Mouse (Mus musculus) macrophage (primary cell): ENCODE results near the gene Klhdc8b. TPM values are rescaled to one million over a fixed set of nuclear protein-coding genes. Genes with fewer than 3 reads are reported as not detected.

Experiments
- H3K27ac ChIP-seq: fragments of 350-480 bp; formaldehyde crosslinking; 2 replicates; pipeline ENCODE4 v1.9.0; 2021
- H3K36me3 ChIP-seq: fragments of 350-480 bp; formaldehyde crosslinking; 2 replicates; pipeline ENCODE4 v1.9.0; 2021; ENCODE audit errors: inconsistent target
- H3K4me3 ChIP-seq: fragments of 350-480 bp; formaldehyde crosslinking; 2 replicates; pipeline ENCODE4 v1.9.0; 2021; ENCODE audit errors: inconsistent target
- H3K79me2 ChIP-seq: fragments of 350-480 bp; formaldehyde crosslinking; 2 replicates; pipeline ENCODE4 v1.9.0; 2021; ENCODE audit errors: inconsistent target
- WGBS: methylation state at CpG from one replicate; pipeline ENCODE4 v1.1.7; 2026; ENCODE audit warnings: inconsistent platforms; ENCODE audit not compliant: missing documents; 5-methylcytosine and 5-hydroxymethylcytosine counted together
- polyA plus RNA-seq: library from polyadenylated mRNA; stranded (reverse); fragments of 250-400 nt; gene quantifications from 3 replicates; pipeline ENCODE4 v1.2.4, GENCODE M21; 2018; ENCODE audit warnings: inconsistent platforms

Klhdc8b gene
- polyA plus RNA-seq, 1 experiment from 2014 or later: 1.6 TPM

DNA sequence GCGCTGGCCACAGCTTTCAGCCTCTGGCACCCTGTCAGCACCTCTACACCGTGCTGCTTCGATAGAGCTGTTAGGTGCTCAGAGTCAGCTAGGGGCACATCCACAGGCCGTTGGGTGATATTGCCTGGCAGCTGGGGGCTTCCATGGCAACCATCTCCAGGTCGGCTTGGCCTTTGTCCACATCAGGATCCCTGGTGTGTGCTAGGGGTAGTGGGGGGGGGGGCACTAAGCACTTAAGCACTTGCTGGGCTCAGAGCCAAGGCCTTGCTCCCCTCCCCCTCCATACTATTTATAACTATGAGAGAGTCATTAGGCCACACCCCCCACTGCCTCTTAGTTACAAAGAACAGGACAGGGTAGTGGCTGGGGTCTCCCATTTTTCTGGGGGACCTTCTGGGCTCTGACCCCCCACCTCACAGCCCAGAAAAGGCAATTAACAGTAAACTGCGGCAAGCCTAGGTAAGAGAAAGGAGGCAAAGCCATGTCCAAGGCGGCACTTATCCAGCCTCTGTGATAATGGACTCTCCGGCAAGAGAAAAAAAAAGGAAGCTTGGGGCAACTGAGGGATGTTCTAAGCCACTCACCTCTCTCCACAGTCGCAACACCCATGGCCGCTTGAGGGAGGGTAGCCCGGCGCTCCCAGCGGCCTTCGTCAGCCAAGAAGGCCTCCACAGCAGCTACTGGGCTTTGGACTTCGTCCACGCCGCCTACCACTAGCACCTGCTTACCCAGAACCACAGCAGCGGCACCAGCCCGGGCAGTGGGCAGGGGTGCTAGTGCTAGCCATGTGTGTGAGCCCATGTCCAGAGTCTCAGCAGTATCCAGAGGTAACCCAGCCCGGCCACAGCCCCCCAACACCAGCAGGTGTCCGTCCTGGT is 10.8 kb downstream of the Klhdc8b start:
- H3K27ac ChIP-seq: no peak overlapping the region
- no peaks in the 10 kb centered on the region for H3K36me3 ChIP-seq
- H3K79me2 ChIP-seq: no peaks in the 10 kb centered on the region
- H3K4me3 ChIP-seq: no peak overlapping the region
- WGBS: 66% methylated on average over 21 of the region's 21 CpGs

DNA sequence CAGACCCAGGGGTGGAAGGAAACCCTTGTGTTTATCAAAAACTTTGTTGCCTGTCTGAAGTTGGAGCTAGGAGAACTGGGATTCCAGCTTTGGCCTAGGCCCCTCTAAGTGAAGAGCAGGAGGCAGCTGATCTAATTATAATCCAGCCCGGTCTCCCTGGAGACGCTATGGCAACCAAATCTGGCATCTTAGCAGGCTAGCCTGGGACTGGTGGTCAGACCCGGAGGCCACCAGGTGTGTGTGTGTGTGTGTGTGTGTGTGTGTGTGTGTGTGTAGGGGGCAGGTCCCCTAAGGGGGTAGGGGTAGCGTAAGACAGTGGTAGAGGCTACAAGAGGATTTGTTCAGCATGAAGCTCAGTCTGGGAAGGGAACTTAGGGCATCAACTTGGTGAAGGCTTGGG is 11.5 kb downstream of the Klhdc8b start:
- Histone ChIP-seq H3K36me3 (no peaks in the 10 kb centered on the region), H3K79me2 (no peaks in the 10 kb centered on the region), H3K27ac (no peak overlapping the region), H3K4me3 (no peak overlapping the region)
- WGBS: 76% methylated on average over 4 of the region's 4 CpGs

DNA sequence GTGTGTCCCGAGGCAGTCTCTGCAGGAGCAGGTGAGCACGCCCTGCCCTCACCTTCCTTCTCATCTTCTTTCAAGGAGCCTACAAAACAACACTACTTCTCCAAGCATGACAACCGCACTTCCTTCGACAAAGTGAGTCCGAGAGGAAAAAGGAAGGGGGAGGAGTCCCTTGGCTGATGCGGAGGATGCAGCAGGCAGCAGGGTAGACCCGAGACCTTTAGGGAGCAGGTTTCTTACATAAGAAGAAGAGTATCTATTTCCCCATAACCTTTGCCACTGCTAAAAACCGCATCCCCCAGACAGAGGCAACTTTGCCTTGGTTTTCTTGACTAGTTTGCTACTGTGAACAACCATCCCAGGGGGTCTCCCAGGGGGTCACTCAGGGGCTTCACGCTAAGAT is 16.3 kb downstream of the Klhdc8b start:
- no peak overlapping the region for H3K27ac ChIP-seq
- 27% methylated on average over 9 of the region's 9 CpGs for WGBS

DNA sequence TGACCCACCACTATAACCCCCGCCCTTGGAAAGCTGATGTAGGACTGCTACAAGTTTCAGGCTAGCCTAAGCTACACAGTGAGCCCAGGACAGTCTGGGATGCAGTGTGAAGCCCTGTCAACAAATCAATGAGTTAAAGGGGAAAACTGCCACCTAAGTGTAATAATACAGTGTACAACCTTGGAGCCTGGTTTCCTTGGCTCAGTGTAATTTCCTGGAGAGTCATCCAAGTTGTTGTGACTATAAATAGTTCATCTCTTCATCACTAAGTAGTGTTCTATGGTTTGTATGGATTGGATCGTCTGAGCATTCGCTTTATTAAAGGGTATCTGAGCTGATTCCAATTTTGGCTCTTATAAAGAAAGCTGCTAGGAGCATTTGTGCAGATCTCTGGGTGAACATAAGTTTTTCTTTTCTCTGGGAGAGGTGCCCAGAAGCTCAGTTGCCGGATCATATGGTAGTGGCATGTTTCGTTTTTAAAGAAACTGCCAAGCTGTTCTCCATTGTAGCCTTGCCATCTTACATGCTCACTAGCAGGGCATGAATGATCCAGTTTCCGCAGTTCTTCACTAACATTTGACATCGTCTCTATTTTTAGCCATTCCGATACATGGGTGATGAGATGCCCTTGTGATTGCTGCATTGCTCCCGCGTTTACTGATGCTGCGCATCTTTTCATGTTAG is 20.0 kb downstream of the Klhdc8b start:
- H3K4me3 ChIP-seq: no peak overlapping the region
- H3K27ac ChIP-seq: no peak overlapping the region
- H3K79me2 ChIP-seq: no peaks in the 10 kb centered on the region
- H3K36me3 ChIP-seq: no peaks in the 10 kb centered on the region
- 94% methylated on average over 11 of the region's 11 CpGs for WGBS

More for the DNA sequence above, 16.3 kb downstream of the Klhdc8b start:
- Histone ChIP-seq H3K4me3 (no peak overlapping the region), H3K36me3 (no peaks in the 10 kb centered on the region), H3K79me2 (no peaks in the 10 kb centered on the region)

DNA sequence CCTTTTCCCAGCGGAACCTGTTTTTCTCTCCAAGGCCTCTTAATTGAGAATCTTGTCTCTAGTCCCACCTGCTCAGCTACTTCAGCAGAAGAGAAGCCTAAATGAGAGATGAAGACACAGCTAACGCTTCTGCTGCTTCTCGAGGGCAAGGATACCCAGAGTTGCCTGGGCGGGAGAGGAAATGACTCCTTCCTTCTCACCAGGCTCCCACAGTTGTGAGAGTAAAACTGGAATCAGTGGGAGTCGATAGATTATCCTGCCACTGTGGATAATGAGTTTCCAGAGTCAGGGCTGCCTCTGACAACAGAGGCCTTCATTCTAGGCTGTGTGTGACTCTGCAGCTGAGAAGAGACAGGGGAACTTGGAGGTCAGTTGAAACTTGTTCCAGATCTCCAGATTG is 20.9 kb downstream of the Klhdc8b start:
- H3K27ac ChIP-seq: no peak overlapping the region
- H3K36me3 ChIP-seq: no peaks in the 10 kb centered on the region
- H3K4me3 ChIP-seq: no peak overlapping the region
- no peaks in the 10 kb centered on the region for H3K79me2 ChIP-seq
- 84% methylated on average over 5 of the region's 5 CpGs for WGBS

DNA sequence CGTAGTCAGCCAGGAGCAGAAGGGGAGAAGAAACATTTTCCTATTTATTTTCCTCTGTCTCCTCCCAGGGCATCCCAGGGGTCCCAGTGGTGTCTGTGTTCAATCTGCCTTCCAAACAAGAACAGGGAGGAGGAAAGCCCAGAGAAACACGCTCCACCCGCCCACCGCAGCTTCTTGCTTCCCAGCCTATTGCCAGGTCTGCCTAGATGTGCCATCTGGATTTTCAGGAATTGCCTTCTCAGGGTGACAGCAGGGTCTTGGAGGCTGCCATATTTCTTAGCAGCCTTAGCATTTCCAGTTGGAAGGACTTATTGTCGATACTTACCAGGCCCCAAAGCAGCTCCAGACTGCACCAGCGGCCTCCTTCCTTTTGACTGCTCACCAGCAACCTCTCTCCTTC is 22.2 kb downstream of the Klhdc8b start:
- WGBS: 96% methylated on average over 6 of the region's 6 CpGs
- Histone ChIP-seq H3K4me3 (no peak overlapping the region), H3K36me3 (no peaks in the 10 kb centered on the region), H3K79me2 (no peaks in the 10 kb centered on the region), H3K27ac (no peak overlapping the region)

DNA sequence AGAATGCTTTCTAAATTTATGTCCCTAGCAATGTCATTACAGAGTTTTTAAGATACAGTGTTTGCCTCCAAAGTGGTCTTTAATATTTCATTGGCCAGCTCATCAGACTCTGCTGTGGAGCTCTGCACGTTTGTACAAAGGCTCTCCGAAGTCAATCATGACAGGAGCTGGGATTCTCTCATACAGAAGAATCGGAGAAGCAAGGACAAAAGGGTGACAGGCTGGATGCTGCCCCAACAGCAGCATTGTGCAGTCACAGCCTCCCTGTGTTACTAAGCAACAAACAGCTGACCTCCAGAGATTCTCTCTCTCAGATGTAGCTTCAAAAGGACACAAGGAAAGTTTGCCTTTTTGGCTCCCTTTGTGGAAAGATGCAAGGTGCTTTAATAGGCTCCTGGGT is 25.2 kb downstream of the Klhdc8b start, which contains the start of gene BC048562:
Gene BC048562, plus strand, starts transcription at position 301 of the 400 bp plus-strand sequence.
- H3K36me3 ChIP-seq: no peaks in the 10 kb centered on the region
- 91% methylated on average over 3 of the region's 3 CpGs for WGBS
- no peak within 1 kb of the TSS for H3K4me3 ChIP-seq
- no peak within 1 kb of the TSS for H3K27ac ChIP-seq
- H3K79me2 ChIP-seq: no peaks in the 10 kb centered on the region

DNA sequence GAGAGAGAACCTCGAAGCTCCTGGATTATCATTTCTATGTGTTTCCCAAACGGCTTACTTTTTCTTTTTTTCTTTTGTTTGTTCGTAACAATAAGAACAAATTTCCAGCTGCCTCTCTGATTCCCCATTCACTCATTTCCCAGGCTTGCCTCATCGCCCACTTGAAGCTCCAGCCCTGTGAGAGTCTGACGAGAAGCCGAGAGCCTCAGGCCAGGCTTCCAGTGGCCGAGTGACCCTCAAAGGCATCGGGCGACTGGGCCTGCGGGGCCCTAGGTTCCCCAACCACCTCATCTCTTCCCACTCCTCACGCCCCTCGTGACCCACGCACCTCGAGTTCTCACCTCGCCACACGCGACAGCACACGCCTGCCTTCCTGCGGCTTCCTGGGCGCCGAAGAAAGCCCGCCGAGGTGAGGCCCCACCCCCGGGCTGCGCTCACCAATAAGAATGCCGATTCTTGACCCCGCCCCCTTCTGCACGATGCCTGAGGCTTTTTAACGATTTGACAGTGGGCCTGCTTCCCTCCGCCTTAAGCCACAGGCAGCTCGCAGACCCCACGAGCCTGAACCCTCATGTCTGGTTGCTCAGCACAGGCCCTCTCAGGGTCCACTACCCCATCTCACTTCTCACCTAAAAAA is 29.8 kb downstream of the Klhdc8b start:
- 60% methylated on average over 32 of the region's 32 CpGs for WGBS
- no peaks in the 10 kb centered on the region for H3K79me2 ChIP-seq
- no peak overlapping the region for H3K4me3 ChIP-seq
- no peak overlapping the region for H3K27ac ChIP-seq
- no peaks in the 10 kb centered on the region for H3K36me3 ChIP-seq

DNA sequence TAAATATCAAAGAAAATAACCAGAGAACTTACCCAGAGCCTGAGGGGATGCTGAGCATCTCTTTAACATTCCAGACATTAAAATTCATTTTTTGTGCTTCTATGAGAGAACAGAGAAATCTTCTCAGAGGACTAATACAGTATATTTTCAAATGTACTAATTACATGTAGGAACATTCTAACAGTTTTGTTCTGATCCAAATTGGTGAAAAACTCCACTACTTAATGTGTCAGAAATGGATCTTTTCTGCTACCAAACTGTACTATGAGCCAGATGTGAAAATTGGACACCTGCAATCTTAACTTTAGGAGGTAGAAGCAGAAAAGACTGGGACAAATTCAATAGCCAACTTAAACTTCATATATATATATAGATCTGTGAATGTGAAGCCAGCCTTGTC is 33.0 kb downstream of the Klhdc8b start, which contains the start of gene Ccdc36:
Gene Ccdc36, minus strand, starts transcription at position 101 of the 400 bp plus-strand sequence.
- H3K36me3 ChIP-seq: no peaks in the 10 kb centered on the region
- H3K27ac ChIP-seq: no peak within 1 kb of the TSS
- no peak within 1 kb of the TSS for H3K4me3 ChIP-seq
- no peaks in the 10 kb centered on the region for H3K79me2 ChIP-seq

DNA sequence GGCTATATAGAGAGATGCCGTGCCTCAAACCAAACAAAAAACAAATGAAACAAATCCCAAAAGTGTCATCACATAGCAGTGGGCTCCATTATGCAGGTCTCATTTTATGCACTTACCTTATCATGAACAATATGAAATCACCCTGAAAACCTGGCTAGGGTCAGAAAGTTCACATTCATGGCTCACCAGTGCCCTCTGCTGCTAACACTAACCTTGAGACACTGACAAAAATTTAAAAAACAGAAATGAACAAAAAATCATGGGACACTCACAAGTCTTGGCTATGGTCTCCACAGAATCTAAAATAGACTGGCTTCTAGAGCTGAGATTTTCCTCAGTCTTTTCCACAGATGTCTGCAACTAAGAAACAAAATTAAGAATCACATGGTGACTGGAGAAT is 49.2 kb downstream of the Klhdc8b start:
- Histone ChIP-seq H3K79me2 (no peaks in the 10 kb centered on the region), H3K4me3 (no peak overlapping the region), H3K27ac (no peak overlapping the region), H3K36me3 (no peaks in the 10 kb centered on the region)
- 100% methylated on average over 1 of the region's 1 CpGs for WGBS

DNA sequence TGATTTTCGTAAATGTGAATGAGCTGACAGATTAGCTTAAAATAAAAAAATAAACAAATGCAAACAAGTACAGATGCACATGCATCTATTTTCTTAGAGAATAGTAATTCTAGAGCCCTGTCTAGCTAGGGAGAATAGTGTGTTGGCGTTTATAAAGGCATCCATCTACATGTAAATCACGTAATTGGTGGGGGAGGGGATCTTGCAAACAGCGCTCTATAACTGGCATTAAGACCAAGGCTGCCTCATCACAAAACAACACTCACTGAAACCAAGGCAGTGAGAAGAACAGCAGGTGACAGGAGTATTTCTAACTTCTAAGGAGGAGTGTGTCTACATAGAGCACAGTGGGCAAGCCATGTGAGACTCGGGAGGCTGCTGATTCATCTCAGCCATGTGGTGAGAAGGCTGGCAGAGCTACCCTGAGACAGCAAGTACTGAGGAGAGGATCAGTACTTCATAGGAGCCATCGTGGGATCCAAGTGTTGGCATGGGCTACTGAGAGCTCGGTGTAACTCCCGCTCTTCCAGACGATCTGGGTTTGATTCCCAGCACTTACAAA is 49.9 kb downstream of the Klhdc8b start:
- Histone ChIP-seq H3K79me2 (no peaks in the 10 kb centered on the region), H3K4me3 (no peak overlapping the region), H3K27ac (no peak overlapping the region), H3K36me3 (no peaks in the 10 kb centered on the region)
- WGBS: 85% methylated on average over 9 of the region's 9 CpGs

DNA sequence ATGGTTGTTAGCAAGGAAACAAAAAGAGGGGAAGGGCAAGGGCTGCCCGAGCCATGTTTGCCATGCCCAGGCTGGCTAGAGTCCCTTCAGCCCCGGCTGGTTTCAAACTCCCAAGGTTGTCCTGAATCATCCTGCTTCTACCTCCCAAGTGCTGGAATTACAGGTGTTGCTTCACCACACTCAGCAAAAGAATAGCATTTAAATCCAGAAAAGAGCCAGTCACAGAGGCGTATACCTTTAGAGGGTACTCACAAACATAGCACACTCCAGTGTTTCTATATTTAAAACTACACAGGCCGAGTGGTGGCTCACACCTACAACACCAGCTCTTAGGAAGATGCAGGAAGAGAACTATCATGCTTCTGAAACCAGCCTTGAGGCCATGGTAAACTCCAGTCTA is 51.8 kb downstream of the Klhdc8b start:
- 96% methylated on average over 4 of the region's 4 CpGs for WGBS
- Histone ChIP-seq H3K36me3 (no peaks in the 10 kb centered on the region), H3K4me3 (no peak overlapping the region), H3K79me2 (no peaks in the 10 kb centered on the region), H3K27ac (no peak overlapping the region)

DNA sequence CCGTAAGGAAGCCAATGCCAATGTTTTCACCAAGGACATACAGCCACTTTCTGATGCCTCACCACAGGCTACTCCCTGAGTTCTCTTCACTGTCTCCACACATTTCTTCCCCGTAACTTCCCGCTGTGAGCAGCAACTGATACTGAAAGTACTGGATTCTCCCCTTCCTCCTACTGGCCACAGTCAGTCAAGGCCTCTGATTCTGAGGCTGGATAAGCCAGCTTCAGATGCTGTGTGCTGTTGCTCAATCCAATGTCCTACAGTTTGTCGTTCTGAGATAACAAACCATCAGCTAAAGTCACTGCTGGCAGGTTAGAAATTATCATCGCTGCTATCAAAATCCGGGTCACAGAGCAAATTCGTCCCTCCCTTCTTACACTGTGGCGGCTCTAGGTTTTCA is 56.9 kb downstream of the Klhdc8b start:
- Histone ChIP-seq H3K4me3 (no peak overlapping the region), H3K27ac (no peak overlapping the region), H3K36me3 (no peaks in the 10 kb centered on the region), H3K79me2 (no peaks in the 10 kb centered on the region)
- 65% methylated on average over 8 of the region's 8 CpGs for WGBS

DNA sequence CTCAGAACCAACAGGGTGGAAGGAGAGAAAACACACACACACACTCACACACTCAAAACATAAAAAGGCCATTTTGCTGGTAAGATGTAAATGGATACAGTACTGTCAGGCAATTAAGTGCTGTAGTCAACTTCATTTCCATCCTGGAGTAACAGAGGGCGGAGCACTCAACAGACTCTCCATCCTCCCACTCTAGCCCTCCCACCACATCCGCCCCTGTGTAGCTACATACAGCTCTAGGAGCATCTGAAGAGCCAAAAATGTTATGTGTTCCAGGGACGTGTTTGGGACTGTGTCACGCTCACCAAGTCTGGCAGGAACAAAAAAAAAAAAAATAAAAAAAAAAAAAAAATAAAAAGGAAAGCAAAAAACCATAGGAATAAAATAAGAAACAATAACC is 58.3 kb downstream of the Klhdc8b start:
- no peak overlapping the region for H3K4me3 ChIP-seq
- H3K36me3 ChIP-seq: no peaks in the 10 kb centered on the region
- 100% methylated on average over 3 of the region's 4 CpGs for WGBS
- no peak overlapping the region for H3K27ac ChIP-seq
- no peaks in the 10 kb centered on the region for H3K79me2 ChIP-seq
